In genomic region chr2:43437251-43437650, GRCm38 (mm10) we compare ENCODE assay signal across 22 mouse cellular contexts.
"Had no signal": no experiment of that assay in that cellular context is flagged by ENCODE, and none has a peak within 500 bp of the region (broad histone marks: within the 10 kb centered on the region; RNA-seq: fewer than 3 reads in every experiment).

No protein-coding gene starts in this region.

- H3K9ac ChIP-seq: liver, embryonic 13.5 days; liver, embryonic 15.5 days; liver, postnatal 0 days; midbrain, embryonic 12.5 days; neural tube, embryonic 12.5 days; stomach, embryonic 15.5 days had no signal

- H3K27ac ChIP-seq: liver, embryonic 13.5 days; liver, embryonic 15.5 days; macrophage; midbrain, embryonic 10.5 days; midbrain, embryonic 12.5 days; neural tube, embryonic 12.5 days; stomach, embryonic 15.5 days; stomach, postnatal 0 days had no signal

- ATAC-seq: liver, postnatal 0 days; midbrain, embryonic 16.5 days had no signal

- H3K9me3 ChIP-seq: liver, embryonic 13.5 days; liver, embryonic 15.5 days; midbrain, embryonic 10.5 days; midbrain, embryonic 12.5 days; neural tube, embryonic 12.5 days; stomach, embryonic 15.5 days had no signal

- DNase-seq: liver; liver, embryonic 13.5 days; liver, postnatal 0 days; lung, adult 2 months; lung, postnatal 10 days; retina, postnatal 1 day; right cerebral cortex, adult 18-20 months; right cerebral cortex, postnatal 14 days; thymus, adult 2 months; thymus, postnatal 25 days; thymus, postnatal 4 days had no signal

- H3K27me3 ChIP-seq: liver, embryonic 13.5 days; liver, embryonic 15.5 days; megakaryocyte, embryonic 14.5 days; midbrain, embryonic 12.5 days; neural tube, embryonic 12.5 days; stomach, embryonic 15.5 days had no signal

- H3K4me2 ChIP-seq: liver, embryonic 11.5 days; liver, embryonic 13.5 days; liver, embryonic 15.5 days; midbrain, embryonic 12.5 days; neural tube, embryonic 12.5 days; stomach, embryonic 15.5 days had no signal

- H3K4me3 ChIP-seq: liver, embryonic 13.5 days; liver, embryonic 15.5 days; megakaryocyte, embryonic 14.5 days; midbrain, embryonic 10.5 days; midbrain, embryonic 12.5 days; myocyte; neural tube, embryonic 12.5 days; stomach, embryonic 15.5 days had no signal

- H3K4me1 ChIP-seq: liver, embryonic 13.5 days; liver, embryonic 15.5 days; megakaryocyte, embryonic 14.5 days; neural tube, embryonic 12.5 days; stomach, embryonic 15.5 days had no signal

- H3K36me3 ChIP-seq: liver, embryonic 13.5 days; liver, embryonic 15.5 days; midbrain, embryonic 10.5 days; midbrain, embryonic 12.5 days; neural tube, embryonic 12.5 days; stomach, embryonic 15.5 days had no signal
